Mouse (Mus musculus) lung, embryonic 16.5 days (tissue): ENCODE measurements around the gene Asb5. TPM values are rescaled to one million over a fixed set of nuclear protein-coding genes. Genes with fewer than 3 reads are reported as not detected.
A peak's percentile ranks its signal among the peaks of the same experiment; 100 is the strongest.

ENCODE experiments used
- ATAC-seq: fragments of 200-750 bp; cut with Nextera tagmentation; 2 replicates; pipeline ENCODE4 v1.8.0; 2017; ENCODE audit warnings: low read depth, mild to moderate bottlenecking, moderate library complexity
- H3K27ac ChIP-seq: fragments of 300-500 bp; sonication (generic); 2 replicates; pipeline ENCODE4 v1.5.1; 2014; ENCODE audit warnings: mild to moderate bottlenecking, control low read depth, low read length
- H3K27me3 ChIP-seq: fragments of 300-500 bp; sonication (generic); 2 replicates; pipeline ENCODE4 v1.6.1; 2014; ENCODE audit warnings: low read depth, low read length, mixed read lengths; ENCODE audit not compliant: control insufficient read depth, insufficient read depth
- H3K36me3 ChIP-seq: fragments of 300-500 bp; sonication (generic); 2 replicates; pipeline ENCODE4 v1.6.1; 2014; ENCODE audit warnings: low read length; ENCODE audit not compliant: control insufficient read depth, insufficient read depth
- H3K4me1 ChIP-seq: fragments of 300-500 bp; sonication (generic); replicated peaks from 2 replicates; pipeline ENCODE4 v1.6.1; 2014; ENCODE audit warnings: low read length, mixed read lengths; ENCODE audit not compliant: control insufficient read depth, insufficient read depth
- H3K4me2 ChIP-seq: fragments of 300-500 bp; sonication (generic); 2 replicates; pipeline ENCODE4 v1.6.1; 2014; ENCODE audit warnings: low read depth, low read length, control low read depth
- H3K4me3 ChIP-seq: fragments of 300-500 bp; sonication (generic); 2 replicates; pipeline ENCODE4 v1.5.1; 2014; ENCODE audit warnings: mild to moderate bottlenecking, low read length, control low read depth
- H3K9ac ChIP-seq: fragments of 300-500 bp; sonication (generic); 2 replicates; pipeline ENCODE4 v1.6.1; 2014; ENCODE audit warnings: low read length, control low read depth
- H3K9me3 ChIP-seq: fragments of 300-500 bp; sonication (generic); 2 replicates; pipeline ENCODE4 v1.6.1; 2016; ENCODE audit warnings: low read length; ENCODE audit not compliant: control insufficient read depth
- WGBS: fragments of 180-500 bp; shearing (Covaris S2); extraction: QIAGEN DNeasy Blood & Tissue Kit; methylation state at CpG from one replicate; pipeline ENCODE4 v1.1.7; 2014; 5-methylcytosine and 5-hydroxymethylcytosine counted together
- polyA plus RNA-seq: library from polyadenylated mRNA; unstranded; fragments of >200 nt; fragmentation: Nextera tagmentation; extraction: Ambion mirVana; gene quantifications from 2 replicates; pipeline ENCODE4 v1.2.1, GENCODE M21; 2015

Asb5 gene
- polyA plus RNA-seq, 1 experiment from 2014 or later: 3.6 TPM

- no peak for ATAC-seq
- no peaks in the 10 kb centered on the region for H3K36me3 ChIP-seq
- H3K9me3 ChIP-seq: no peaks in the 10 kb centered on the region
- no peak overlapping the region for H3K4me2 ChIP-seq
- H3K27me3 ChIP-seq: no peaks in the 10 kb centered on the region
- H3K27ac ChIP-seq: no peak overlapping the region
- WGBS: 79% methylated on average over 7 of the region's 7 CpGs
- no peak overlapping the region for H3K9ac ChIP-seq
- H3K4me1 ChIP-seq: no peaks in the 10 kb centered on the region
- no peak overlapping the region for H3K4me3 ChIP-seq
These were observed 36.4 kb downstream of the Asb5 start for GRCm38 (mm10) chr8:54565603-54566260.

- ATAC-seq: peak; percentile 71
- H3K4me1 ChIP-seq: peaks cover 5% of the 10 kb centered on the region; the same call in 1 of the 2 replicates
- H3K4me2 ChIP-seq: no peak overlapping the region
- H3K9me3 ChIP-seq: no peaks in the 10 kb centered on the region
- no peaks in the 10 kb centered on the region for H3K36me3 ChIP-seq
- 35% methylated on average over 2 of the region's 2 CpGs for WGBS
- H3K27me3 ChIP-seq: no peaks in the 10 kb centered on the region
- no peak overlapping the region for H3K4me3 ChIP-seq
- H3K27ac ChIP-seq: no peak overlapping the region
- no peak overlapping the region for H3K9ac ChIP-seq
These were observed 37.8 kb downstream of the Asb5 start for GRCm38 (mm10) chr8:54567168-54567567.

GRCm38 (mm10) chr8:54570618-54571609, 41.5 kb downstream of the Asb5 start:
- Histone ChIP-seq H3K27ac (peak overlapping the region; percentile 25; the same call in 1 of the 2 replicates), H3K9ac (no peak overlapping the region), H3K4me1 (peaks cover 5% of the 10 kb centered on the region; the same call in 1 of the 2 replicates), H3K4me3 (no peak overlapping the region), H3K4me2 (0 out of 2 replicates have a peak overlapping the region, but pooled peaks have one; percentile 12), H3K27me3 (no peaks in the 10 kb centered on the region), H3K36me3 (no peaks in the 10 kb centered on the region), H3K9me3 (no peaks in the 10 kb centered on the region)
- peak; percentile 71 for ATAC-seq
- 39% methylated on average over 15 of the region's 15 CpGs for WGBS

- WGBS: 80% methylated on average over 3 of the region's 3 CpGs
- H3K4me1 ChIP-seq: no peaks in the 10 kb centered on the region
- no peak overlapping the region for H3K27ac ChIP-seq
- H3K9me3 ChIP-seq: no peaks in the 10 kb centered on the region
- no peak overlapping the region for H3K4me3 ChIP-seq
- no peak for ATAC-seq
- no peaks in the 10 kb centered on the region for H3K36me3 ChIP-seq
- H3K9ac ChIP-seq: no peak overlapping the region
- H3K4me2 ChIP-seq: no peak overlapping the region
- H3K27me3 ChIP-seq: no peaks in the 10 kb centered on the region
These were observed 52.1 kb downstream of the Asb5 start for GRCm38 (mm10) chr8:54581436-54581835.

- ATAC-seq: no peak
- 37% methylated on average over 1 of the region's 1 CpGs for WGBS
- Histone ChIP-seq H3K27ac (no peak overlapping the region), H3K9me3 (no peaks in the 10 kb centered on the region), H3K4me2 (no peak overlapping the region), H3K4me3 (no peak overlapping the region), H3K36me3 (no peaks in the 10 kb centered on the region), H3K9ac (no peak overlapping the region), H3K27me3 (no peaks in the 10 kb centered on the region), H3K4me1 (no peaks in the 10 kb centered on the region)
These were observed 53.5 kb downstream of the Asb5 start for GRCm38 (mm10) chr8:54582886-54583285.

GRCm38 (mm10) chr8:54594634-54595033, 65.3 kb downstream of the Asb5 start:
- H3K27me3 ChIP-seq: no peaks in the 10 kb centered on the region
- no peak overlapping the region for H3K27ac ChIP-seq
- ATAC-seq: no peak
- H3K9me3 ChIP-seq: no peaks in the 10 kb centered on the region
- no peak overlapping the region for H3K4me3 ChIP-seq
- WGBS: 88% methylated on average over 5 of the region's 5 CpGs
- H3K4me2 ChIP-seq: no peak overlapping the region
- H3K4me1 ChIP-seq: no peaks in the 10 kb centered on the region
- H3K9ac ChIP-seq: no peak overlapping the region
- no peaks in the 10 kb centered on the region for H3K36me3 ChIP-seq

GRCm38 (mm10) chr8:54596051-54596450, 66.7 kb downstream of the Asb5 start:
- no peaks in the 10 kb centered on the region for H3K36me3 ChIP-seq
- H3K4me3 ChIP-seq: no peak overlapping the region
- H3K4me1 ChIP-seq: peaks cover 4% of the 10 kb centered on the region; the same call in 1 of the 2 replicates
- WGBS: 57% methylated on average over 2 of the region's 2 CpGs
- H3K9ac ChIP-seq: no peak overlapping the region
- H3K27ac ChIP-seq: no peak overlapping the region
- H3K9me3 ChIP-seq: no peaks in the 10 kb centered on the region
- H3K27me3 ChIP-seq: no peaks in the 10 kb centered on the region
- ATAC-seq: no peak
- no peak overlapping the region for H3K4me2 ChIP-seq

GRCm38 (mm10) chr8:54596940-54597339, 67.6 kb downstream of the Asb5 start:
- Histone ChIP-seq H3K36me3 (no peaks in the 10 kb centered on the region), H3K9ac (no peak overlapping the region), H3K9me3 (no peaks in the 10 kb centered on the region), H3K27ac (no peak overlapping the region), H3K27me3 (no peaks in the 10 kb centered on the region), H3K4me2 (no peak overlapping the region), H3K4me1 (peaks cover 4% of the 10 kb centered on the region; the same call in 1 of the 2 replicates), H3K4me3 (no peak overlapping the region)
- ATAC-seq: no peak
- WGBS: 83% methylated on average over 2 of the region's 2 CpGs

- Histone ChIP-seq H3K27me3 (no peaks in the 10 kb centered on the region), H3K36me3 (no peaks in the 10 kb centered on the region), H3K9ac (no peak overlapping the region), H3K4me3 (no peak overlapping the region), H3K27ac (no peak overlapping the region), H3K4me1 (peaks cover 4% of the 10 kb centered on the region; the same call in 1 of the 2 replicates), H3K4me2 (no peak overlapping the region), H3K9me3 (no peaks in the 10 kb centered on the region)
- 85% methylated on average over 2 of the region's 2 CpGs for WGBS
- ATAC-seq: no peak
These were observed 68.0 kb downstream of the Asb5 start for GRCm38 (mm10) chr8:54597386-54597785.
